Mouse (Mus musculus): ENCODE results near the gene Pxk. TPM values are rescaled to one million over a fixed set of nuclear protein-coding genes. Genes with fewer than 3 reads are reported as not detected.

Gene Pxk
- 34.9 and 38.3 TPM in 2 replicates for polyA plus RNA-seq (2015; fragmentation: Nextera tagmentation; extraction: Ambion mirVana)

GRCm38 (mm10) chr14:8097978-8098686 lies at the start of gene Pxk:
Gene Pxk (plus strand): TSS chr14:8098211.
- peak within 1 kb of the TSS; percentile 88 for H3K9ac ChIP-seq (ENCODE audit: low read length)
- H3K36me3 ChIP-seq (ENCODE audit: control insufficient read depth, insufficient read depth), result no peaks in the 10 kb centered on the region
- H3K4me1 ChIP-seq (ENCODE audit: control insufficient read depth, insufficient read depth, low read length), result peaks cover 24% of the 10 kb centered on the region
- no peaks in the 10 kb centered on the region for H3K9me3 ChIP-seq (replicated peaks; ENCODE audit: control insufficient read depth, low read length)
- WGBS, result under 1% methylated on average over 68 of the region's 89 CpGs
- peak within 1 kb of the TSS; percentile 51 for H3K27ac ChIP-seq (ENCODE audit: low read length)
- H3K4me3 ChIP-seq (ENCODE audit: low read length), result peak within 1 kb of the TSS; percentile 88
- ATAC-seq (replicated peaks; ENCODE audit: extremely low read depth, insufficient read depth, low FRiP score), result peak; percentile 94
- H3K27me3 ChIP-seq (ENCODE audit: control insufficient read depth, insufficient read depth, low read length), result no peaks in the 10 kb centered on the region
- peak within 1 kb of the TSS; percentile 78 for H3K4me2 ChIP-seq (ENCODE audit: low read depth, low read length)

GRCm38 (mm10) chr14:8049334-8049733 lies 48.7 kb upstream of the Pxk start:
- Histone ChIP-seq H3K4me1 (ENCODE audit: control insufficient read depth, insufficient read depth, low read length) (no peaks in the 10 kb centered on the region), H3K9me3 (replicated peaks; ENCODE audit: control insufficient read depth, low read length) (no peaks in the 10 kb centered on the region), H3K27ac (ENCODE audit: low read length) (no peak overlapping the region), H3K4me3 (ENCODE audit: low read length) (no peak overlapping the region), H3K4me2 (ENCODE audit: low read depth, low read length) (no peak overlapping the region), H3K36me3 (ENCODE audit: control insufficient read depth, insufficient read depth) (peaks cover 3% of the 10 kb centered on the region), H3K9ac (ENCODE audit: low read length) (no peak overlapping the region), H3K27me3 (ENCODE audit: control insufficient read depth, insufficient read depth, low read length) (no peaks in the 10 kb centered on the region)
- WGBS, result 84% methylated on average over 10 of the region's 10 CpGs
- ATAC-seq (replicated peaks; ENCODE audit: extremely low read depth, insufficient read depth, low FRiP score), result no peak

GRCm38 (mm10) chr14:8051869-8052268 lies 46.1 kb upstream of the Pxk start:
- no peaks in the 10 kb centered on the region for H3K27me3 ChIP-seq (ENCODE audit: control insufficient read depth, insufficient read depth, low read length)
- H3K4me3 ChIP-seq (ENCODE audit: low read length), result no peak overlapping the region
- H3K27ac ChIP-seq (ENCODE audit: low read length), result no peak overlapping the region
- 76% methylated on average over 2 of the region's 2 CpGs for WGBS
- H3K36me3 ChIP-seq (ENCODE audit: control insufficient read depth, insufficient read depth), result peaks cover 3% of the 10 kb centered on the region; the same call in 1 of the 2 replicates
- H3K9ac ChIP-seq (ENCODE audit: low read length), result no peak overlapping the region
- H3K4me1 ChIP-seq (ENCODE audit: control insufficient read depth, insufficient read depth, low read length), result no peaks in the 10 kb centered on the region
- no peak for ATAC-seq (replicated peaks; ENCODE audit: extremely low read depth, insufficient read depth, low FRiP score)
- no peak overlapping the region for H3K4me2 ChIP-seq (ENCODE audit: low read depth, low read length)
- no peaks in the 10 kb centered on the region for H3K9me3 ChIP-seq (replicated peaks; ENCODE audit: control insufficient read depth, low read length)

DNA sequence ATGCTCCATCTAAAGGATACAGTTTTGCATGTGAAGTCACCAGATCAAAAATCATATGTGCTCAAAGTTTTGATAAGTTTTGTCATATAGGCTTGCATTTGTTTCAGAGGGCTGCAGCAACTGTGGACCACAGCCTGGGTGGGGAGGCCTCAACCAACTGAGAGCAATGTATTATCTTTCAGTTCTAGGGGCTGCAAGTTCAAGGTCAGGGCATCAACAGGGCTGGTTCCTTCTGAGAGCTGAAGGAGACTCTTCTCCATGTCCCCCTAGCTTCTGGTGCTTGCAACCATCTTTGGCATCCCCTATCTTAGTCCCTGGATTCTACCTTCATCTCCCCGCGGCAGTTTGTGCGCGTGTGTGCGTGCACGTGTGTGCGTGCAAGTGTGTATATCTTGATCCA lies 45.4 kb upstream of the Pxk start:
- H3K27ac ChIP-seq (ENCODE audit: low read length), result no peak overlapping the region

GRCm38 (mm10) chr14:8054310-8055102 lies 43.5 kb upstream of the Pxk start:
- 44% methylated on average over 17 of the region's 17 CpGs for WGBS
- Histone ChIP-seq H3K9me3 (replicated peaks; ENCODE audit: control insufficient read depth, low read length) (no peaks in the 10 kb centered on the region), H3K9ac (ENCODE audit: low read length) (no peak overlapping the region), H3K4me1 (ENCODE audit: control insufficient read depth, insufficient read depth, low read length) (no peaks in the 10 kb centered on the region), H3K27me3 (ENCODE audit: control insufficient read depth, insufficient read depth, low read length) (no peaks in the 10 kb centered on the region), H3K4me3 (ENCODE audit: low read length) (no peak overlapping the region), H3K4me2 (ENCODE audit: low read depth, low read length) (no peak overlapping the region), H3K36me3 (ENCODE audit: control insufficient read depth, insufficient read depth) (peaks cover 3% of the 10 kb centered on the region; the same call in 1 of the 2 replicates), H3K27ac (ENCODE audit: low read length) (no peak overlapping the region)
- ATAC-seq (replicated peaks; ENCODE audit: extremely low read depth, insufficient read depth, low FRiP score), result no peak

More for the DNA sequence above, 45.4 kb upstream of the Pxk start:
- no peak for ATAC-seq (replicated peaks; ENCODE audit: extremely low read depth, insufficient read depth, low FRiP score)
- no peak overlapping the region for H3K4me2 ChIP-seq (ENCODE audit: low read depth, low read length)
- H3K9ac ChIP-seq (ENCODE audit: low read length), result no peak overlapping the region
- WGBS, result 95% methylated on average over 7 of the region's 7 CpGs
- H3K4me3 ChIP-seq (ENCODE audit: low read length), result no peak overlapping the region
- H3K36me3 ChIP-seq (ENCODE audit: control insufficient read depth, insufficient read depth), result peaks cover 3% of the 10 kb centered on the region; the same call in 1 of the 2 replicates
- H3K9me3 ChIP-seq (replicated peaks; ENCODE audit: control insufficient read depth, low read length), result no peaks in the 10 kb centered on the region
- H3K4me1 ChIP-seq (ENCODE audit: control insufficient read depth, insufficient read depth, low read length), result no peaks in the 10 kb centered on the region
- H3K27me3 ChIP-seq (ENCODE audit: control insufficient read depth, insufficient read depth, low read length), result no peaks in the 10 kb centered on the region

- Histone ChIP-seq H3K4me3 (ENCODE audit: low read length) (no peak overlapping the region), H3K27me3 (ENCODE audit: control insufficient read depth, insufficient read depth, low read length) (no peaks in the 10 kb centered on the region), H3K4me2 (ENCODE audit: low read depth, low read length) (no peak overlapping the region), H3K27ac (ENCODE audit: low read length) (no peak overlapping the region), H3K9me3 (replicated peaks; ENCODE audit: control insufficient read depth, low read length) (no peaks in the 10 kb centered on the region), H3K36me3 (ENCODE audit: control insufficient read depth, insufficient read depth) (no peaks in the 10 kb centered on the region), H3K9ac (ENCODE audit: low read length) (no peak overlapping the region), H3K4me1 (ENCODE audit: control insufficient read depth, insufficient read depth, low read length) (no peaks in the 10 kb centered on the region)
- WGBS, result 88% methylated on average over 5 of the region's 5 CpGs
- ATAC-seq (replicated peaks; ENCODE audit: extremely low read depth, insufficient read depth, low FRiP score), result no peak
These were observed 41.9 kb upstream of the Pxk start for GRCm38 (mm10) chr14:8056076-8056475.

DNA sequence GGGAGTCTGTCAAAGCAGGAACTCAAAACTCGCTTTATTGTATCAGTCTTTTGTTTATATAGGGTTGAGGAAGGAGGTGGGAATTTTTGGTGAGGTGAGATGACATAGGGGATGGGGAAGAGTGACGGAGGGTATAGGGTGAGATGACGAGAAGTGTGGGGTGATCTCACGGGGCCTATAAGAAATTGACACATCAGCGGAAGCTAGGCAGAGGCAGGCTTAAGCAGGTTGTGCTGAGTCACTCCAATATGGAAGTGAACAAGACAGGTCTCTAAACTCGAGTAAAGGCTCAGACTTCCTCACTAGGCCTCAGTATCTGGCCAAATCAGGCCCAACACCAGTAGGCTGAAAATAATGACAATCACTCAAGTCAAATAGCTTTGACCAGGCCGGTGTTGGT lies 38.1 kb upstream of the Pxk start:
- no peak overlapping the region for H3K4me2 ChIP-seq (ENCODE audit: low read depth, low read length)
- no peak for ATAC-seq (replicated peaks; ENCODE audit: extremely low read depth, insufficient read depth, low FRiP score)
- no peaks in the 10 kb centered on the region for H3K9me3 ChIP-seq (replicated peaks; ENCODE audit: control insufficient read depth, low read length)
- H3K4me1 ChIP-seq (ENCODE audit: control insufficient read depth, insufficient read depth, low read length), result no peaks in the 10 kb centered on the region
- WGBS, result 91% methylated on average over 7 of the region's 7 CpGs
- no peaks in the 10 kb centered on the region for H3K36me3 ChIP-seq (ENCODE audit: control insufficient read depth, insufficient read depth)
- no peaks in the 10 kb centered on the region for H3K27me3 ChIP-seq (ENCODE audit: control insufficient read depth, insufficient read depth, low read length)
- H3K27ac ChIP-seq (ENCODE audit: low read length), result no peak overlapping the region
- H3K4me3 ChIP-seq (ENCODE audit: low read length), result no peak overlapping the region
- H3K9ac ChIP-seq (ENCODE audit: low read length), result no peak overlapping the region

GRCm38 (mm10) chr14:8062076-8062475 lies 35.9 kb upstream of the Pxk start:
- H3K4me1 ChIP-seq (ENCODE audit: control insufficient read depth, insufficient read depth, low read length), result no peaks in the 10 kb centered on the region
- peak overlapping the region; percentile 78 for H3K27ac ChIP-seq (ENCODE audit: low read length)
- H3K9ac ChIP-seq (ENCODE audit: low read length), result no peak overlapping the region
- H3K27me3 ChIP-seq (ENCODE audit: control insufficient read depth, insufficient read depth, low read length), result no peaks in the 10 kb centered on the region
- H3K9me3 ChIP-seq (replicated peaks; ENCODE audit: control insufficient read depth, low read length), result no peaks in the 10 kb centered on the region
- no peak overlapping the region for H3K4me2 ChIP-seq (ENCODE audit: low read depth, low read length)
- no peak for ATAC-seq (replicated peaks; ENCODE audit: extremely low read depth, insufficient read depth, low FRiP score)
- no peaks in the 10 kb centered on the region for H3K36me3 ChIP-seq (ENCODE audit: control insufficient read depth, insufficient read depth)
- H3K4me3 ChIP-seq (ENCODE audit: low read length), result no peak overlapping the region
- 32% methylated on average over 3 of the region's 3 CpGs for WGBS
